In genomic region chr12:80065049-80065448, GRCm38 (mm10) we compare ENCODE assay signal across 14 mouse cellular contexts. TPM values are rescaled to one million over a fixed set of nuclear protein-coding genes. Genes with fewer than 3 reads are reported as not detected.
A peak's percentile ranks its signal among the peaks of the same experiment; 100 is the strongest.
DNase-seq lines count a peak whose midpoint lies in the region; ATAC-seq lines count a peak whose summit lies in the region.
"Had no signal": no experiment of that assay in that cellular context is flagged by ENCODE, and none has a peak within 500 bp of the region (broad histone marks: within the 10 kb centered on the region; RNA-seq: fewer than 3 reads in every experiment).

No protein-coding gene starts in this region.

- H3K27ac ChIP-seq in hindbrain, embryonic 10.5 days, result peak overlapping the region; percentile 94
- H3K27ac ChIP-seq in midbrain, embryonic 11.5 days (ENCODE audit: low read depth, low read length), result peak overlapping the region; percentile 93; the same call in 1 of the 2 replicates
- H3K27ac ChIP-seq: heart, embryonic 15.5 days had no signal

- 84% methylated on average over 8 of the region's 8 CpGs for WGBS in hindbrain, embryonic 10.5 days
- 75% methylated on average over 8 of the region's 8 CpGs for WGBS in midbrain, embryonic 11.5 days

- H3K9ac ChIP-seq in midbrain, embryonic 11.5 days (ENCODE audit: low read length), result no peak overlapping the region
- H3K9ac ChIP-seq: heart, embryonic 15.5 days; lung, embryonic 15.5 days had no signal

- H3K36me3 ChIP-seq in hindbrain, embryonic 10.5 days, result no peaks in the 10 kb centered on the region
- H3K36me3 ChIP-seq in midbrain, embryonic 11.5 days (ENCODE audit: control insufficient read depth, insufficient read depth, low read length), result no peaks in the 10 kb centered on the region
- H3K36me3 ChIP-seq: heart, embryonic 15.5 days; lung, embryonic 15.5 days had no signal

- no peak overlapping the region for H3K4me3 ChIP-seq in hindbrain, embryonic 10.5 days
- H3K4me3 ChIP-seq in midbrain, embryonic 11.5 days (ENCODE audit: low read depth, low read length), result no peak overlapping the region
- H3K4me3 ChIP-seq: heart, embryonic 15.5 days; lung, embryonic 15.5 days had no signal

- peaks cover 62% of the 10 kb centered on the region for H3K4me1 ChIP-seq in hindbrain, embryonic 10.5 days (replicated peaks)
- peaks cover 48% of the 10 kb centered on the region for H3K4me1 ChIP-seq in midbrain, embryonic 11.5 days (ENCODE audit: control insufficient read depth, insufficient read depth, low read length)

- no peak overlapping the region for H3K4me2 ChIP-seq in midbrain, embryonic 11.5 days
- H3K4me2 ChIP-seq: heart, embryonic 15.5 days; lung, embryonic 15.5 days had no signal

- H3K9me3 ChIP-seq in hindbrain, embryonic 10.5 days, result no peaks in the 10 kb centered on the region
- H3K9me3 ChIP-seq in midbrain, embryonic 11.5 days (ENCODE audit: control insufficient read depth, low read length), result no peaks in the 10 kb centered on the region
- H3K9me3 ChIP-seq: heart, embryonic 15.5 days; lung, embryonic 15.5 days had no signal

- DNase-seq in A20 (ENCODE audit: low read depth, low spot score) (peak; percentile 63), NIH3T3 (ENCODE audit: low read depth) (peak; percentile 21)
- DNase-seq in hindbrain, embryonic 10.5 days (ENCODE audit: low spot score), result no peak
- DNase-seq in midbrain, embryonic 11.5 days (ENCODE audit: low spot score, missing footprints), result no peak
- DNase-seq in cerebellum, postnatal 36 days, result no peak
- no peak for DNase-seq in gastrocnemius, adult 8-10 months (ENCODE audit: low spot score in 2 of 2)
- no peak for DNase-seq in frontal cortex, postnatal 25 days (ENCODE audit: low spot score in 2 of 2)
- no peak for DNase-seq in gastrocnemius, postnatal 10 days
- DNase-seq: kidney, adult 9 months; layer of hippocampus, adult 9-11 months; retina, postnatal 1 day; thymus, postnatal 25 days had no signal

- no peak for ATAC-seq in midbrain, embryonic 11.5 days (ENCODE audit: low FRiP score)

- no peaks in the 10 kb centered on the region for H3K27me3 ChIP-seq in hindbrain, embryonic 10.5 days (ENCODE audit: insufficient read depth, poor library complexity, severe bottlenecking)
- H3K27me3 ChIP-seq in midbrain, embryonic 11.5 days (ENCODE audit: control insufficient read depth, insufficient read depth, low read length), result no peaks in the 10 kb centered on the region
- H3K27me3 ChIP-seq: heart, embryonic 15.5 days; lung, embryonic 15.5 days had no signal

RNA-seq across cellular contexts. Expression of gene Zfp36l1, which starts 47.8 kb away (rescaled TPM):
- 106 and 117 TPM in 2 replicates for polyA plus RNA-seq in hindbrain, embryonic 10.5 days (2016; fragmentation: Nextera tagmentation; extraction: Ambion mirVana)
- 149 and 165 TPM in 2 replicates for polyA plus RNA-seq in midbrain, embryonic 11.5 days (2014; fragmentation: Nextera tagmentation; extraction: Ambion mirVana)
- 10 to 100 TPM; 25.2 to 28.9 (median 27.2) TPM for total RNA-seq in gastrocnemius, adult 8-10 months (2022)
- total RNA-seq in gastrocnemius, postnatal 10 days (2021), result 10 to 100 TPM; 80.4 to 90.5 TPM

Comparison
In these comparisons a context has a peak if more than half of its experiments do, and no peak if none do; other contexts are left out.
1. DNase-seq: peak in A20 (single experiment) and NIH3T3 (single experiment); none in hindbrain, embryonic 10.5 days (single experiment), midbrain, embryonic 11.5 days (single experiment), cerebellum, postnatal 36 days (0 of 2), gastrocnemius, adult 8-10 months (0 of 2), frontal cortex, postnatal 25 days (0 of 2) and gastrocnemius, postnatal 10 days (single experiment).